In genomic region chr9:90446957-90447356, GRCm38 (mm10) we compare ENCODE assay signal across 8 mouse cellular contexts.
DNase-seq lines count a peak whose midpoint lies in the region; ATAC-seq lines count a peak whose summit lies in the region.

No protein-coding gene starts in this region.

- H3K4me2 ChIP-seq in forebrain, embryonic 12.5 days = no peak overlapping the region
- no peak overlapping the region for H3K4me2 ChIP-seq in midbrain, embryonic 14.5 days (ENCODE audit: low read length)
- no peak overlapping the region for H3K4me2 ChIP-seq in midbrain, embryonic 15.5 days

- ATAC-seq in forebrain, embryonic 12.5 days (ENCODE audit: low FRiP score) = peak; percentile 69; the same call in 1 of the 2 replicates
- ATAC-seq in midbrain, embryonic 14.5 days (ENCODE audit: low FRiP score, low TSS enrichment) = no peak
- ATAC-seq in midbrain, embryonic 15.5 days (replicated peaks) = no peak

- H3K27me3 ChIP-seq in forebrain, embryonic 12.5 days = no peaks in the 10 kb centered on the region
- no peaks in the 10 kb centered on the region for H3K27me3 ChIP-seq in forebrain, embryonic 10.5 days (ENCODE audit: poor library complexity, severe bottlenecking)
- H3K27me3 ChIP-seq in midbrain, embryonic 14.5 days (ENCODE audit: control insufficient read depth, insufficient read depth, low read length) = no peaks in the 10 kb centered on the region
- no peaks in the 10 kb centered on the region for H3K27me3 ChIP-seq in midbrain, embryonic 15.5 days (replicated peaks)

- H3K36me3 ChIP-seq in forebrain, embryonic 12.5 days (replicated peaks) = no peaks in the 10 kb centered on the region
- no peaks in the 10 kb centered on the region for H3K36me3 ChIP-seq in forebrain, embryonic 10.5 days (replicated peaks)
- H3K36me3 ChIP-seq in midbrain, embryonic 14.5 days (ENCODE audit: control insufficient read depth, insufficient read depth, low read length) = no peaks in the 10 kb centered on the region
- no peaks in the 10 kb centered on the region for H3K36me3 ChIP-seq in midbrain, embryonic 15.5 days (replicated peaks)

- no peak for DNase-seq in forebrain, embryonic 10.5 days (ENCODE audit: extremely low spot score, low spot score)
- DNase-seq in midbrain, embryonic 14.5 days = peak; percentile 57
- peak; percentile 29 for DNase-seq in c-Kit-positive CD71-positive TER-119-positive erythroid progenitor cells, embryonic 14.5 days (ENCODE audit: low spot score)
- peak; percentile 48 for DNase-seq in induced T-regulatory cell, adult 2 months (ENCODE audit: low read depth)
- DNase-seq in retina, embryonic 14.5 days (ENCODE audit: low spot score) = peak; percentile 56
- DNase-seq in heart, adult 11 months = no peak

- H3K4me3 ChIP-seq in forebrain, embryonic 12.5 days (replicated peaks) = no peak overlapping the region
- no peak overlapping the region for H3K4me3 ChIP-seq in forebrain, embryonic 10.5 days
- no peak overlapping the region for H3K4me3 ChIP-seq in midbrain, embryonic 14.5 days (replicated peaks; ENCODE audit: low read depth, low read length)
- no peak overlapping the region for H3K4me3 ChIP-seq in midbrain, embryonic 15.5 days

- 17% methylated on average over 4 of the region's 4 CpGs for whole genome bisulfite sequencing in forebrain, embryonic 12.5 days
- WGBS in forebrain, embryonic 10.5 days = 21% methylated on average over 4 of the region's 4 CpGs
- 27% methylated on average over 4 of the region's 4 CpGs for WGBS in midbrain, embryonic 14.5 days
- WGBS in midbrain, embryonic 15.5 days = 21% methylated on average over 4 of the region's 4 CpGs

- H3K9ac ChIP-seq in forebrain, embryonic 12.5 days = no peak overlapping the region
- H3K9ac ChIP-seq in midbrain, embryonic 14.5 days (replicated peaks; ENCODE audit: low read length) = no peak overlapping the region
- H3K9ac ChIP-seq in midbrain, embryonic 15.5 days = no peak overlapping the region

- H3K4me1 ChIP-seq in forebrain, embryonic 12.5 days = no peaks in the 10 kb centered on the region
- no peaks in the 10 kb centered on the region for H3K4me1 ChIP-seq in forebrain, embryonic 10.5 days
- no peaks in the 10 kb centered on the region for H3K4me1 ChIP-seq in midbrain, embryonic 14.5 days (ENCODE audit: control insufficient read depth, insufficient read depth, low read length)
- no peaks in the 10 kb centered on the region for H3K4me1 ChIP-seq in midbrain, embryonic 15.5 days

- no peak overlapping the region for H3K27ac ChIP-seq in forebrain, embryonic 12.5 days
- no peak overlapping the region for H3K27ac ChIP-seq in forebrain, embryonic 10.5 days
- H3K27ac ChIP-seq in midbrain, embryonic 14.5 days (replicated peaks; ENCODE audit: low read depth, low read length) = no peak overlapping the region
- H3K27ac ChIP-seq in midbrain, embryonic 15.5 days = no peak overlapping the region

- H3K9me3 ChIP-seq in forebrain, embryonic 12.5 days = no peaks in the 10 kb centered on the region
- H3K9me3 ChIP-seq in forebrain, embryonic 10.5 days = peaks cover 2% of the 10 kb centered on the region; the same call in 1 of the 2 replicates
- no peaks in the 10 kb centered on the region for H3K9me3 ChIP-seq in midbrain, embryonic 14.5 days (ENCODE audit: control insufficient read depth, low read length)
- no peaks in the 10 kb centered on the region for H3K9me3 ChIP-seq in midbrain, embryonic 15.5 days

Comparison
In these comparisons a context has a peak if more than half of its experiments do, and no peak if none do; other contexts are left out.
1. DNase-seq: peak in midbrain, embryonic 14.5 days (single experiment), c-Kit-positive CD71-positive TER-119-positive erythroid progenitor cells, embryonic 14.5 days (single experiment), induced T-regulatory cell, adult 2 months (single experiment) and retina, embryonic 14.5 days (single experiment); none in forebrain, embryonic 10.5 days (single experiment) and heart, adult 11 months (single experiment).